Mouse (Mus musculus) liver, postnatal 0 days (tissue): ENCODE measurements at regions not wholly inside any gene's neighbourhood (a gene's known extent, or its start where the extent isn't known, plus 50 kb on each side); places are given as distances from the start of the nearest gene placed in this dataset.

Source experiments
- ATAC-seq: fragments of 200-750 bp; cut with Nextera tagmentation; 2 replicates; pipeline ENCODE4 v1.8.0; 2017; ENCODE audit warnings: mild to moderate bottlenecking, moderate library complexity
- DNase-seq: peaks from one replicate; pipeline ENCODE4 v3.0.0-alpha.2; 2016
- H3K27ac ChIP-seq: fragments of 300-500 bp; sonication (generic); 2 replicates; pipeline ENCODE4 v1.5.1; 2014; ENCODE audit warnings: antibody characterized with exemption, moderate library complexity, mild to moderate bottlenecking, low read depth
- H3K27me3 ChIP-seq: fragments of 300-500 bp; sonication (generic); 2 replicates; pipeline ENCODE4 v1.6.1; 2014; ENCODE audit warnings: low read length, control low read depth, mixed read lengths; ENCODE audit not compliant: insufficient read depth
- H3K36me3 ChIP-seq: fragments of 300-500 bp; sonication (generic); replicated peaks from 2 replicates; pipeline ENCODE4 v1.6.1; 2014; ENCODE audit warnings: mild to moderate bottlenecking, control low read depth, low read length, moderate library complexity, mixed read lengths; ENCODE audit not compliant: insufficient read depth
- H3K4me1 ChIP-seq: fragments of 300-500 bp; sonication (generic); 2 replicates; pipeline ENCODE4 v1.6.1; 2014; ENCODE audit warnings: antibody characterized with exemption, mild to moderate bottlenecking, control low read depth; ENCODE audit not compliant: insufficient read depth
- H3K4me2 ChIP-seq: fragments of 300-500 bp; sonication (generic); 2 replicates; pipeline ENCODE4 v1.6.1; 2014; ENCODE audit warnings: low read depth, mild to moderate bottlenecking, low read length, moderate library complexity, mixed read lengths
- H3K4me3 ChIP-seq: fragments of 300-500 bp; sonication (generic); 2 replicates; pipeline ENCODE4 v1.5.1; 2014; ENCODE audit warnings: low read depth, low read length
- H3K9ac ChIP-seq: fragments of 300-500 bp; sonication (generic); replicated peaks from 2 replicates; pipeline ENCODE4 v1.6.1; 2014; ENCODE audit warnings: mild to moderate bottlenecking, moderate library complexity
- H3K9me3 ChIP-seq: fragments of 300-500 bp; sonication (generic); 2 replicates; pipeline ENCODE4 v1.6.1; 2016; ENCODE audit warnings: mild to moderate bottlenecking, control low read depth, low read length, mixed read lengths
- CTCF ChIP-seq: sonication (generic); IDR thresholded peaks from 2 replicates; pipeline ENCODE4 v1.5.1; 2016; ENCODE audit warnings: antibody characterized with exemption, low read depth
- EP300 ChIP-seq: IDR thresholded peaks from 2 replicates; pipeline ENCODE4 v1.6.1; 2016; ENCODE audit warnings: antibody characterized with exemption, low read depth, mild to moderate bottlenecking
- WGBS: fragments of 180-500 bp; shearing (Covaris S2); extraction: QIAGEN DNeasy Blood & Tissue Kit; methylation state at CpG from one replicate; pipeline ENCODE4 v1.1.7; 2014; ENCODE audit not compliant: insufficient replicate concordance; 5-methylcytosine and 5-hydroxymethylcytosine counted together

DNA sequence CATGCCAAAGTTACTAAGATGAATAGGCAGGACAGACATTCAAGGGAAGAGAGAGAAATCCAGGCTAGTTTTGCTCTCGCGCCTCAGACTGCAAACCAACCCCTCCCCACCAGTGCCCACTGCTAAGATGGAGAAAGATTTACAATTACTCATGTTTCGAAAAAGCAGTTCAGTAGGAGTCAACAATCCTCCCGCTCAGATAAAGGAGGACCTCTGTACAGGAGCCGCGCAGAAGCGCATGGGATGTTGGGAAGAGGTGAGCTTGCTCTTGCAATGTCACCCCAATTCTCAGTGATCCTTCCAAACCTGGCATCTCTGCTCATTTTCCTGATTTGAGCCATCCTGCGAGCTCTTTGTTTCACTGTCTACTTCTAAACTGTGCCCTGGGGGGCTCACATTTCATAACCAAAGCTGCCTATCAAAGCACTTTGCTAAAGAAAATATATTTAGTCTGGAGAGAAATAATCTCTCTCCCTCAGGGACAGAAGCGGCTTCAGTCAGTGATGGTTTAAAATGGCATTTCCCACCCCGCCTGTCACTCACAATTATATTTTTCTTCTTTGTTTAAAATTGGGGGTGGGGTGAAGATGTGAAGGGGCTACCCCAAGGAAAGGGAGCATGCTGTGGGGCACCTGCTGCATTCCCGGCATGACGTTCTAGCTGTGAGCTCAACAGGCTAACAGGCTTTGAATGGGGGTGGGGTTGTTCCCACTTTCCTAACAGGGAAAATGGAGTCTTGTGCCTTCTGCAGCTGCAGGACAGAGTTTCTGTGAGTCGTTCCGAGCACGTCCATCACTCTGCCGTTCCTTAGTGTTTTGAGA, 170.2 kb downstream of the Nucb2 start:
- H3K27ac ChIP-seq = no peak overlapping the region
- no peaks in the 10 kb centered on the region for H3K27me3 ChIP-seq
- no peak for TF ChIP-seq CTCF
- TF ChIP-seq EP300 = no peak
- 72% methylated on average over 16 of the region's 16 CpGs for WGBS
- H3K36me3 ChIP-seq = no peaks in the 10 kb centered on the region
- DNase-seq (no peak), ATAC-seq (no peak)
- H3K9me3 ChIP-seq = no peaks in the 10 kb centered on the region
- no peaks in the 10 kb centered on the region for H3K4me1 ChIP-seq
- no peak overlapping the region for H3K4me3 ChIP-seq
- H3K9ac ChIP-seq = no peak overlapping the region
- H3K4me2 ChIP-seq = no peak overlapping the region

DNA sequence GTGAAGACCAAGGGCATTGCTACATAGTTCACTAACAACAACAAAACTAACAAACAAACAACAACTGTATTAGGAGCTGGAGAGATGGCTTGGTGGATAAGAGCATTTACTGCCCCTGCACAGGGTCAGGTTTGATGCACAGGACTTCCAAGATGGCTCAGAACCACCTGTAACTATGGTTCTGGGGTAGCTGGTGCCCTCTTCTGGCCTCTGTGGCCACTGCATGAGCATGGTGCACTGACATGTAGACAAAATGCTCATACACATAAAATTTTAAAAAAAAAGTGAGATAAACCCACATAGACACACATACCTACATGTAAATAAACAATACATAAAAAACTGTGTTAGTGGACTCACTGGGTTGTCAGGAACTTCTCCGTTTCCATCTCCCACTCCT, 172.5 kb downstream of the Nucb2 start:
- no peak for DNase-seq

DNA sequence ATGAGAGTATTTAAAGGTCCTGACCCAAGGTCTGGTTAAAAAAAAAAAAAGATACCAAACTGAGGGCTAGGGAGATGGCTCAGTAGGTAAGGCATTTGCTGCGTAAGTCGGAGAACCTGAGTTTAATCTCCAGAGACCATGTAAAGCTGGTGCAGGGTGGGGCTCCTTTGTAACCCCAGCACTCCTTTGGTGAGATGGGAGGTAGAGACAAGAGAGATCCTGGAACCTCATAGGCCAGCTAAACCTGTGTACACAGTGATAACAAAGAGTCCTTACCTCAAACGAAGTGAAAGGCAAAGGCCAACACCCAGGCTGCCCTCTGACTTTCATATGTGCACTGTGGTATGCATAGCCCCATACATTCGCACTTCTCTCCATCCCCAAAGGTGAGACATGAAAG, 175.0 kb downstream of the Nucb2 start:
- DNase-seq (no peak), ATAC-seq (no peak)
- TF ChIP-seq CTCF (no peak), EP300 (no peak)
- Histone ChIP-seq H3K4me3 (no peak overlapping the region), H3K9me3 (no peaks in the 10 kb centered on the region), H3K27me3 (no peaks in the 10 kb centered on the region), H3K4me1 (no peaks in the 10 kb centered on the region), H3K27ac (no peak overlapping the region), H3K36me3 (no peaks in the 10 kb centered on the region), H3K9ac (no peak overlapping the region), H3K4me2 (no peak overlapping the region)
- WGBS = 61% methylated on average over 4 of the region's 4 CpGs

More for the DNA sequence above, 172.5 kb downstream of the Nucb2 start:
- H3K27me3 ChIP-seq = no peaks in the 10 kb centered on the region
- no peak for ATAC-seq
- WGBS = 76% methylated on average over 1 of the region's 1 CpGs
- H3K36me3 ChIP-seq = no peaks in the 10 kb centered on the region
- TF ChIP-seq EP300 = no peak
- 0 out of 2 replicates have a peak, but pooled peaks have one; percentile 7 for TF ChIP-seq CTCF
- H3K27ac ChIP-seq = no peak overlapping the region
- no peaks in the 10 kb centered on the region for H3K9me3 ChIP-seq
- H3K4me1 ChIP-seq = no peaks in the 10 kb centered on the region
- no peak overlapping the region for H3K4me2 ChIP-seq
- H3K4me3 ChIP-seq = no peak overlapping the region
- no peak overlapping the region for H3K9ac ChIP-seq

DNA sequence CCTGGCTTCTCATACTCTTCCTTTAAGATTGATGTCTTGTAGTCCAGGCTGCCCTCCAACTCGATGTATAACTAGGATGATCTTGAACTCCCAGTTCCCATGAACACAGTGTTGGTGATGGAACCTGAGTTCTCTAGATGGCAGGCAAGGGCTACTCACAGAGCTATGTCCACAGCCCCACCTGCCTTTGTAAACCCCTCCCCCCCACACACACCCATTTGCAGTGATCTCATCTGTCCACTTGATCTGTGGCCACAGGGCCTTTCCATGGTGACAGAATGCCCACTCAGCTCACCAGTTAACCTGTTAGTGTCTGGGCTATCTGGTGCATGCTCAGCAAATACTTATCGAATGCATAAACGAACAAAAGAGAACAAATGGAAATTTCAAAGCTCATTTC, 176.4 kb downstream of the Nucb2 start:
- Histone ChIP-seq H3K27me3 (no peaks in the 10 kb centered on the region), H3K4me1 (no peaks in the 10 kb centered on the region), H3K36me3 (no peaks in the 10 kb centered on the region), H3K9ac (no peak overlapping the region), H3K4me3 (no peak overlapping the region), H3K4me2 (no peak overlapping the region), H3K9me3 (no peaks in the 10 kb centered on the region), H3K27ac (no peak overlapping the region)
- DNase-seq (no peak), ATAC-seq (no peak)
- TF ChIP-seq EP300 (no peak), CTCF (no peak)
- WGBS = 61% methylated on average over 3 of the region's 3 CpGs

DNA sequence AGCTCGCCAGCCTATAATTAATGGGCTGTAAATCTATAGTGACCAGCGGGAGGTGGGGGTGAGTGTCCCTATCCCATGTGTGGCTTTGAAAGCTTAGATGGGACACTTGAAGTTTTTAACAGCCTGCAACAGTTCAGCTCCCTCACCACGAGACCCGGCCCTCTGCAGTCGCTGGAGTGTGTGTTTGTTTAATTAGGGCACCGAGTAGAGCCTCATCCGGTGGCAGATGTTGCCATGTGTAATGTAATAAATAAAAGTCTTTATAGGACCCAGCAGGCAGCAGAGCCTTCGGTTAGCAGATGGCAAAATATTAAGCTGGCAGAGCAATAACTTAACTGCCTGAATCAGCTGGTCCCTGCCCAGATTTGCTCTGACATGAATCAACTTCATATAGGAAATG, 177.1 kb downstream of the Nucb2 start:
- Histone ChIP-seq H3K4me3 (no peak overlapping the region), H3K9me3 (no peaks in the 10 kb centered on the region), H3K27ac (no peak overlapping the region), H3K4me1 (no peaks in the 10 kb centered on the region), H3K4me2 (no peak overlapping the region), H3K36me3 (no peaks in the 10 kb centered on the region), H3K27me3 (no peaks in the 10 kb centered on the region), H3K9ac (no peak overlapping the region)
- DNase-seq (no peak), ATAC-seq (no peak)
- TF ChIP-seq CTCF = no peak
- TF ChIP-seq EP300 = no peak
- 51% methylated on average over 8 of the region's 8 CpGs for WGBS

DNA sequence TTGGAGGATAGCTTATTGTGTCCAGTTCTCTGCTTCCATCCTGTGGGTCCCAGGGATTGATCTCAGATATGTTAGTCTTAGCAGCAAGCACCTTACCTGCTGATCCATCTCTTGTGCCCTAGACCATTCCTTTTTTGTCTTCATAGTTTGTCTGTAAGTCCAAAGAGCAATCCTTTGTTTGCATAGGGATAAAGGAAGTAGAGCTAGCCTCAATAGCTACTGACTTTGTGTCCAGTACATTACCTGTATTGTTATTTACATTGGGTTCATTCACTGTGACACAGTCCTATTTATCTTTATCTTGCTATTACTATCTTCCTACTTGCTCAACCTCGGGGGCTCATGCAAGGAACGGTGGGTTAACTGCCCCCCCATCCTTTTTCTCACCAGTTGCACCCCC, 196.2 kb downstream of the Nucb2 start:
- DNase-seq = no peak
- 58% methylated on average over 2 of the region's 2 CpGs for WGBS

More for the DNA sequence above, 196.2 kb downstream of the Nucb2 start:
- Histone ChIP-seq H3K27ac (no peak overlapping the region), H3K36me3 (no peaks in the 10 kb centered on the region), H3K4me1 (no peaks in the 10 kb centered on the region), H3K9ac (no peak overlapping the region), H3K4me2 (no peak overlapping the region), H3K9me3 (0 out of 2 replicates have a peak, but pooled peaks cover 2% of the 10 kb centered on the region), H3K4me3 (no peak overlapping the region), H3K27me3 (no peaks in the 10 kb centered on the region)
- ATAC-seq = no peak
- no peak for TF ChIP-seq EP300
- TF ChIP-seq CTCF = no peak
